Mouse (Mus musculus): Measurements from ENCODE around the gene Srek1. TPM values are rescaled to one million over a fixed set of nuclear protein-coding genes. Genes with fewer than 3 reads are reported as not detected.

The Srek1 gene
- polyA plus RNA-seq, 1 experiment from 2014 or later: 105 TPM

- Histone ChIP-seq H3K27ac (peak overlapping the region; percentile 98), H3K9me3 (replicated peaks) (no peaks in the 10 kb centered on the region), H3K9ac (peak overlapping the region; percentile 85), H3K27me3 (no peaks in the 10 kb centered on the region), H3K4me3 (peak overlapping the region; percentile 63), H3K36me3 (ENCODE audit: poor library complexity, severe bottlenecking) (0 out of 2 replicates have a peak, but pooled peaks cover 2% of the 10 kb centered on the region), H3K4me2 (peak overlapping the region; percentile 63), H3K4me1 (peaks cover 22% of the 10 kb centered on the region)
- 2% methylated on average over 36 of the region's 36 CpGs for WGBS
- no peak; the same call in 1 of the 2 replicates for ATAC-seq
These were observed 845 bp downstream of the Srek1 start for GRCm38 (mm10) chr13:103773407-103774118.

- Histone ChIP-seq H3K9me3 (replicated peaks) (no peaks in the 10 kb centered on the region), H3K4me1 (peaks cover 22% of the 10 kb centered on the region), H3K4me2 (peak overlapping the region; percentile 63), H3K4me3 (peak overlapping the region; percentile 63), H3K27me3 (no peaks in the 10 kb centered on the region), H3K9ac (peak overlapping the region; percentile 85), H3K36me3 (ENCODE audit: poor library complexity, severe bottlenecking) (peaks cover 4% of the 10 kb centered on the region; the same call in 1 of the 2 replicates), H3K27ac (no peak overlapping the region)
- ATAC-seq: no peak
- WGBS: 28% methylated on average over 5 of the region's 5 CpGs
These were observed 1.5 kb downstream of the Srek1 start for GRCm38 (mm10) chr13:103772917-103773316.

DNA sequence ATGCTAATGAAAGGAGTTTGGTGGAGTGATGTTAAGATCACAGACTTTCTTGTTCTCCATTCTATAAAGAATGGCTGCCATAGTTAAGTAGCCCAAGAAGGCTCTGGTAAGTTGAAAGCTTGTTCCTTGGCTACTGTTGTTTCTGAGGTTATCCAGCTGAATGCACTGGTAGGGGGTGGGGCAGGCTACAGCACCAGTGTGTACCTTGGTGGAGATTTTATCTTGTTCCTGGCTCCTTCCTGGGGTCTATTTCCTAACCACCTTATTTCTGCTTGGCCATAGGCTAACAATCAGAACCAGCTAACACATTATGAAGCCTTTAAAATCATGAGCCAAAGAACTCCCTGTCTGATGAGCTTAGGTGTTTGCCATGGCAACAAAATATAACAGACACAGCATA lies 3.6 kb downstream of the Srek1 start:
- Histone ChIP-seq H3K4me2 (no peak overlapping the region), H3K36me3 (ENCODE audit: poor library complexity, severe bottlenecking) (peaks cover 20% of the 10 kb centered on the region; the same call in 1 of the 2 replicates), H3K9me3 (replicated peaks) (no peaks in the 10 kb centered on the region), H3K4me1 (peaks cover 22% of the 10 kb centered on the region), H3K4me3 (no peak overlapping the region), H3K27ac (no peak overlapping the region), H3K9ac (no peak overlapping the region), H3K27me3 (no peaks in the 10 kb centered on the region)
- no peak for ATAC-seq

DNA sequence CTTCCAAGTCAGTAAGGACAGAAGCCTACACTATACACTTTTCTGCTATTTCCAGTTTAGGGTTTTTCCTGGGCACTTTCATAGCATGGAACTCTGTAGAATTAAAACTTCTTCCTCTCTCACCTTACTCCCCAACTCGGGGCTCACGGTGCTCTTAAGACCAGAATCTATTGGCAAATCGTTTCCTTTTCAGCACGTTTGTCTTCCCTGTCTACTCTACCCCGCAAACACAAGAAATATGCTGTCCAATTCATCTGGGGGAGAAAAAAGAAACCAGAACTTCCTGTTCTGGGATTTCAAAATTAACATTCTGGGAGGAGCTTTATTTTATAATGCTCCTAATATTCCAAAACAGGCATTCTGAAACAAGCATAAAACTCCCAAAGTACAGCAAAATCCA lies 6.5 kb downstream of the Srek1 start:
- H3K4me3 ChIP-seq: no peak overlapping the region
- no peak overlapping the region for H3K27ac ChIP-seq
- peaks cover 21% of the 10 kb centered on the region for H3K4me1 ChIP-seq
- no peak overlapping the region for H3K9ac ChIP-seq
- H3K27me3 ChIP-seq: no peaks in the 10 kb centered on the region
- H3K36me3 ChIP-seq (ENCODE audit: poor library complexity, severe bottlenecking): peaks cover 28% of the 10 kb centered on the region
- H3K9me3 ChIP-seq (replicated peaks): no peaks in the 10 kb centered on the region
- no peak for ATAC-seq
- H3K4me2 ChIP-seq: no peak overlapping the region
- WGBS: 90% methylated on average over 5 of the region's 5 CpGs

DNA sequence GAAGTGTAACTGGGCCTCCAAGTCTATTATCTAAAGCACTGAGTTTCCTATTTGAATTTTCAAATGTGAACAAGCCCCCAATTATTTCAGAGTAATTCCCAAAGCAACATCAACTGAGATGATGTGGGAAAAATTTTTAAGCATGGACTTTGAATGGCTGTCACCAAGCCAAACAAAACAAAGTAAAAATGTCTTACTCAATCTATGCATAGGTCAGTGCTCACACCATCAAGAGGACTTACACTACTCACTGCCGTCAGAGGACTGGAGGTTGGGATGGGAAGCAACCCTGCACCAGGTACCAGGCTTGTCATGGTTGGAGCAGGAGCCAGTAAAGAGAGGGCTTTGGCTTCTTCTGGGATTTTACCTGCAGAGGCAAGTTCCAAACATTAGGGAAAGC lies 10.8 kb downstream of the Srek1 start:
- Histone ChIP-seq H3K9ac (no peak overlapping the region), H3K9me3 (replicated peaks) (no peaks in the 10 kb centered on the region), H3K27ac (no peak overlapping the region), H3K27me3 (no peaks in the 10 kb centered on the region), H3K4me3 (no peak overlapping the region), H3K4me1 (no peaks in the 10 kb centered on the region), H3K4me2 (no peak overlapping the region), H3K36me3 (ENCODE audit: poor library complexity, severe bottlenecking) (peaks cover 60% of the 10 kb centered on the region)
- WGBS: 100% methylated on average over 1 of the region's 1 CpGs
- ATAC-seq: no peak

DNA sequence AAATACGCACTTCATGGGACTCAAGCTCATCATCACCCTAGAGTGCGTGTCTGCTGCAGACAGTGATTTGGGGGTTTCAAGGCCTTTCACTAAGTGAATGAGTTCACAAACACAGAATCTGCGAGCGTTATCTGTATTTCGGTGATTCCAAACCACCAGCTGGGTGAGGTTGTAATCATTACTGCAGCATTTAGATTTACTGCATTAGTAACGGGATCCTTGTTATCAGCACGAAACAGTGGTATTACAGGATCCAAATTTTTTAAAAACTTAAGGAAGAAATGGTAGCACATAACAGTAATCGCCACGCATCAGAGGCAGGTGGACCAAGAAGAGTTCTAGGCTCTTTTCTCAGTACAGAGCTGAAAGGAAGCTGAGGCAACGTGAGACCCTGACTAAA lies 12.4 kb downstream of the Srek1 start:
- no peak for ATAC-seq
- 93% methylated on average over 10 of the region's 10 CpGs for WGBS
- no peak overlapping the region for H3K27ac ChIP-seq
- no peaks in the 10 kb centered on the region for H3K9me3 ChIP-seq (replicated peaks)
- H3K9ac ChIP-seq: no peak overlapping the region
- peaks cover 67% of the 10 kb centered on the region for H3K36me3 ChIP-seq (ENCODE audit: poor library complexity, severe bottlenecking)
- H3K27me3 ChIP-seq: no peaks in the 10 kb centered on the region
- no peak overlapping the region for H3K4me3 ChIP-seq
- no peaks in the 10 kb centered on the region for H3K4me1 ChIP-seq
- no peak overlapping the region for H3K4me2 ChIP-seq

DNA sequence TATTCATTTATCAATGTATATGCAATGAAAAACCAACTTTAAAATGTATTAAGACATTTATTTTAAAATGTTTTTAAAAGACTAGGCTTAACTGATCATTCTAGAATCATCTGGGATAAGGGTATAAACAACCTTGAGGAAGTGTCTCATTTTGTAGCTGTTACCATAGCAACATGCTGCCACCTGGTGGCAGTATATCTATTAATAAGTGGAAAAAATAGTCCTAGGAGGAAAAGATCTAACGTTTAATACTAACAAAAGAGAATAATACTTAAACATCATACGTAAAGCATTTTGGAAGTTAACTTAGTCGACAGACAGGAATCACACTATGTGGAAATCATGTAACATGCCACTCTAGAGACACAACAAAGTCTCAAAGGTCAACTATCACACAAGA lies 23.0 kb downstream of the Srek1 start:
- H3K27me3 ChIP-seq: no peaks in the 10 kb centered on the region
- WGBS: 72% methylated on average over 3 of the region's 3 CpGs

GRCm38 (mm10) chr13:103745688-103746087 lies 28.7 kb downstream of the Srek1 start:
- H3K4me3 ChIP-seq: no peak overlapping the region
- no peaks in the 10 kb centered on the region for H3K27me3 ChIP-seq
- no peak overlapping the region for H3K27ac ChIP-seq
- H3K4me2 ChIP-seq: no peak overlapping the region
- H3K9ac ChIP-seq: no peak overlapping the region
- peaks cover 78% of the 10 kb centered on the region for H3K36me3 ChIP-seq (ENCODE audit: poor library complexity, severe bottlenecking)
- no peaks in the 10 kb centered on the region for H3K4me1 ChIP-seq
- H3K9me3 ChIP-seq (replicated peaks): no peaks in the 10 kb centered on the region
- ATAC-seq: no peak
- WGBS: 99% methylated on average over 2 of the region's 2 CpGs

More for the DNA sequence above, 23.0 kb downstream of the Srek1 start:
- Histone ChIP-seq H3K9me3 (replicated peaks) (no peaks in the 10 kb centered on the region), H3K27ac (no peak overlapping the region), H3K4me3 (no peak overlapping the region), H3K4me2 (no peak overlapping the region), H3K9ac (no peak overlapping the region), H3K4me1 (no peaks in the 10 kb centered on the region), H3K36me3 (ENCODE audit: poor library complexity, severe bottlenecking) (peaks cover 77% of the 10 kb centered on the region)
- ATAC-seq: no peak

DNA sequence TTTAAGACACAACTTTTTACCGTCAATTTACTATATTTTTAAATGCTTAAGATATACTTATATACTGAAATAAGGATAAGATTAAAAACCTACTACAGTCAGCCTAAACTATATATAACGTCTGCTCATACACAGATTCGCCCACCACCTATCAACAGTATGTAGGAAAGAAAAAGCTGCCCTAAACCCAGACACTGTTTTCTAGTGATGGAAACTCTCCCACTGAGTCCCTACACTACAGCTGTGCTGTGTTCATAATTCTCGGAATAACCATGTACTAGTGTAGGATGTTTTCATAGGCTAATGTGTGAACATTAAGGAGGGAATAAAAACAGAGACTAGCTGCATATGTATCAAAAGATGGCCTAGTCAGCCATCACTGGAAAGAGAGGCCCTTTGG lies 29.2 kb downstream of the Srek1 start:
- Histone ChIP-seq H3K9ac (no peak overlapping the region), H3K27ac (no peak overlapping the region), H3K4me3 (no peak overlapping the region), H3K27me3 (no peaks in the 10 kb centered on the region), H3K36me3 (ENCODE audit: poor library complexity, severe bottlenecking) (peaks cover 73% of the 10 kb centered on the region), H3K4me2 (no peak overlapping the region), H3K4me1 (no peaks in the 10 kb centered on the region), H3K9me3 (replicated peaks) (no peaks in the 10 kb centered on the region)
- WGBS: 96% methylated on average over 4 of the region's 4 CpGs
- no peak for ATAC-seq

- no peak overlapping the region for H3K4me3 ChIP-seq
- no peak overlapping the region for H3K27ac ChIP-seq
- 90% methylated on average over 5 of the region's 5 CpGs for WGBS
- H3K36me3 ChIP-seq (ENCODE audit: poor library complexity, severe bottlenecking): peaks cover 36% of the 10 kb centered on the region
- H3K4me1 ChIP-seq: no peaks in the 10 kb centered on the region
- H3K4me2 ChIP-seq: no peak overlapping the region
- H3K27me3 ChIP-seq: no peaks in the 10 kb centered on the region
- no peak for ATAC-seq
- no peaks in the 10 kb centered on the region for H3K9me3 ChIP-seq (replicated peaks)
- no peak overlapping the region for H3K9ac ChIP-seq
These were observed 38.9 kb downstream of the Srek1 start for GRCm38 (mm10) chr13:103735330-103736007.

GRCm38 (mm10) chr13:103726872-103727271 lies 47.5 kb downstream of the Srek1 start:
- H3K4me3 ChIP-seq: no peak overlapping the region
- 86% methylated on average over 2 of the region's 2 CpGs for WGBS
- no peak overlapping the region for H3K4me2 ChIP-seq
- no peak overlapping the region for H3K27ac ChIP-seq
- ATAC-seq: no peak
- peaks cover under 1% of the 10 kb centered on the region; the same call in 1 of the 2 replicates for H3K36me3 ChIP-seq (ENCODE audit: poor library complexity, severe bottlenecking)
- no peaks in the 10 kb centered on the region for H3K27me3 ChIP-seq
- no peaks in the 10 kb centered on the region for H3K4me1 ChIP-seq
- H3K9ac ChIP-seq: no peak overlapping the region
- H3K9me3 ChIP-seq (replicated peaks): no peaks in the 10 kb centered on the region

DNA sequence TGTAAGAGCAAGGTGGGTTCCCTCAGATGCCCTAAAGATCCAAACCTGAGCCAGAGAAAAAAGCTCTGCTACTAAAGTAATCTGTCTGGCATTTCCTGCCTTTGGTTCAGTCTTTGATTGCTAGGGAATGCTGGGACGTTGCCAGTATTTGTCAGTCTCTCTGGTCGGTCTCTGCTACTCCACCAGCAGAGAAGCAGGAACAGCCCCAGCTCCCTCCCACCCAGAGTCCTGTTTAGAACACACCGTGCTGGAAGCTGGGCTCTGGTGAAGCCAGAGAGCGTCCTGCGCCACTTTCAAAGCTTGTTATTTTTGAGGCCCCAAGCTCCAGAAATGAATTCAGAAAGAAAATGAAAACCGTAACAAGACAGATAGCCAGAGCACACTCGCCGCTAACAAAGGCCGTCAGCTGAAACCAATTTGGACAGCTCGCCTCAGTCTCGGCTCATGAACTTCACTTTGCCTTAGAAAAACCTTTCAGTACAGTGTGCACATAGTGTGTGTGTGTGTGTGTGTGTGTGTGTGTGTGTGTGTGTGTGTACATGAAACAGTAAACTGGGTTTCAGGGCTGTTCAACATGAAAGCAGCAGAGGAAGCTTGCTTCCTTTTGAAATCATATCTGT lies 62.9 kb downstream of the Srek1 start:
- no peak overlapping the region for H3K27ac ChIP-seq

More for the DNA sequence above, 62.9 kb downstream of the Srek1 start:
- Histone ChIP-seq H3K9me3 (replicated peaks) (no peaks in the 10 kb centered on the region), H3K4me2 (no peak overlapping the region), H3K4me3 (no peak overlapping the region), H3K36me3 (ENCODE audit: poor library complexity, severe bottlenecking) (no peaks in the 10 kb centered on the region), H3K4me1 (no peaks in the 10 kb centered on the region), H3K27me3 (no peaks in the 10 kb centered on the region), H3K9ac (no peak overlapping the region)
- 80% methylated on average over 11 of the region's 11 CpGs for WGBS
- ATAC-seq: no peak
